Mouse (Mus musculus) heart, embryonic 14.5 days (tissue): ENCODE data around the gene Nr6a1. TPM values are rescaled to one million over a fixed set of nuclear protein-coding genes. Genes with fewer than 3 reads are reported as not detected.

Experiments used
- ATAC-seq: fragments of 200-750 bp; cut with Nextera tagmentation; 2 replicates; pipeline ENCODE4 v1.8.0; 2017; ENCODE audit warnings: low read depth, moderate TSS enrichment; ENCODE audit not compliant: insufficient number of reproducible peaks, insufficient read depth, low FRiP score
- H3K27ac ChIP-seq, 2 experiments: fragments of 200-500 bp in 1 of 2; fragments of 300-500 bp in 1 of 2; sonication (generic) in 1 of 2; replicated peaks in 1 of 2; 2 replicates each; pipeline ENCODE4 v1.5.1; 2012 to 2014; ENCODE audit warnings: low read depth in 2 of 2, low read length in 2 of 2, control low read depth in 1 of 2, mild to moderate bottlenecking in 1 of 2, mixed read lengths in 1 of 2; ENCODE audit not compliant: control insufficient read depth in 1 of 2, insufficient read depth in 1 of 2
- H3K27me3 ChIP-seq: fragments of 300-500 bp; sonication (generic); 2 replicates; pipeline ENCODE4 v1.6.1; 2014; ENCODE audit warnings: mild to moderate bottlenecking, low read length, control low read depth; ENCODE audit not compliant: control insufficient read depth, insufficient read depth
- H3K36me3 ChIP-seq: fragments of 300-500 bp; sonication (generic); 2 replicates; pipeline ENCODE4 v1.6.1; 2014; ENCODE audit warnings: mild to moderate bottlenecking, control low read depth, low read length, mixed read lengths; ENCODE audit not compliant: control insufficient read depth, insufficient read depth
- H3K4me1 ChIP-seq, 2 experiments: fragments of 200-500 bp in 1 of 2; fragments of 300-500 bp in 1 of 2; sonication (generic) in 1 of 2; 2 replicates each; pipeline ENCODE4 v1.6.1; 2012 to 2014; ENCODE audit warnings: low read length in 2 of 2, control low read depth in 1 of 2, mixed read lengths in 1 of 2; ENCODE audit not compliant: control insufficient read depth in 2 of 2, insufficient read depth in 2 of 2
- H3K4me2 ChIP-seq: fragments of 300-500 bp; sonication (generic); 2 replicates; pipeline ENCODE4 v1.6.1; 2014; ENCODE audit warnings: mild to moderate bottlenecking, low read length
- H3K4me3 ChIP-seq, 2 experiments: fragments of 200-500 bp in 1 of 2; fragments of 300-500 bp in 1 of 2; sonication (generic) in 1 of 2; 2 replicates each; pipeline ENCODE4 v1.5.1; 2012 to 2014; ENCODE audit warnings: low read length in 2 of 2, mild to moderate bottlenecking in 2 of 2, control low read depth in 1 of 2, low read depth in 1 of 2, moderate library complexity in 1 of 2; ENCODE audit not compliant: control insufficient read depth in 1 of 2, insufficient read depth in 1 of 2
- H3K9ac ChIP-seq: fragments of 300-500 bp; sonication (generic); 2 replicates; pipeline ENCODE4 v1.6.1; 2014; ENCODE audit warnings: mild to moderate bottlenecking, low read length
- H3K9me3 ChIP-seq: fragments of 300-500 bp; sonication (generic); 2 replicates; pipeline ENCODE4 v1.6.1; 2016; ENCODE audit warnings: low read length, control low read depth; ENCODE audit not compliant: control insufficient read depth
- WGBS: fragments of 180-500 bp; shearing (Covaris S2); extraction: QIAGEN DNeasy Blood & Tissue Kit; methylation state at CpG from one replicate; pipeline ENCODE4 v1.1.7; 2014; 5-methylcytosine and 5-hydroxymethylcytosine counted together
- polyA plus RNA-seq: library from polyadenylated mRNA; unstranded; fragments of >200 nt; fragmentation: Nextera tagmentation; extraction: Ambion mirVana; gene quantifications from 2 replicates; pipeline ENCODE4 v1.2.1, GENCODE M21; 2014

The Nr6a1 gene
- polyA plus RNA-seq, result 0.47 and 0.78 TPM in 2 replicates

GRCm38 (mm10) chr2:38927115-38927979 is at the start of gene Nr6a1:
Nr6a1 (minus strand) TSS chr2:38927688.
- Histone ChIP-seq H3K27ac (peak within 1 kb of the TSS; percentile 24 to 37; a peak in 3 of 4 replicates), H3K9me3 (no peaks in the 10 kb centered on the region), H3K36me3 (no peaks in the 10 kb centered on the region), H3K4me2 (peak within 1 kb of the TSS; percentile 96), H3K9ac (peak within 1 kb of the TSS; percentile 58), H3K4me1 (peaks cover 7 to 9% of the 10 kb centered on the region in 2 experiments; a peak in 3 of 4 replicates), H3K4me3 (peak within 1 kb of the TSS; percentile 45 to 52), H3K27me3 (no peaks in the 10 kb centered on the region)
- WGBS, result 8% methylated on average over 18 of the region's 19 CpGs
- peak; percentile 46 for ATAC-seq

DNA sequence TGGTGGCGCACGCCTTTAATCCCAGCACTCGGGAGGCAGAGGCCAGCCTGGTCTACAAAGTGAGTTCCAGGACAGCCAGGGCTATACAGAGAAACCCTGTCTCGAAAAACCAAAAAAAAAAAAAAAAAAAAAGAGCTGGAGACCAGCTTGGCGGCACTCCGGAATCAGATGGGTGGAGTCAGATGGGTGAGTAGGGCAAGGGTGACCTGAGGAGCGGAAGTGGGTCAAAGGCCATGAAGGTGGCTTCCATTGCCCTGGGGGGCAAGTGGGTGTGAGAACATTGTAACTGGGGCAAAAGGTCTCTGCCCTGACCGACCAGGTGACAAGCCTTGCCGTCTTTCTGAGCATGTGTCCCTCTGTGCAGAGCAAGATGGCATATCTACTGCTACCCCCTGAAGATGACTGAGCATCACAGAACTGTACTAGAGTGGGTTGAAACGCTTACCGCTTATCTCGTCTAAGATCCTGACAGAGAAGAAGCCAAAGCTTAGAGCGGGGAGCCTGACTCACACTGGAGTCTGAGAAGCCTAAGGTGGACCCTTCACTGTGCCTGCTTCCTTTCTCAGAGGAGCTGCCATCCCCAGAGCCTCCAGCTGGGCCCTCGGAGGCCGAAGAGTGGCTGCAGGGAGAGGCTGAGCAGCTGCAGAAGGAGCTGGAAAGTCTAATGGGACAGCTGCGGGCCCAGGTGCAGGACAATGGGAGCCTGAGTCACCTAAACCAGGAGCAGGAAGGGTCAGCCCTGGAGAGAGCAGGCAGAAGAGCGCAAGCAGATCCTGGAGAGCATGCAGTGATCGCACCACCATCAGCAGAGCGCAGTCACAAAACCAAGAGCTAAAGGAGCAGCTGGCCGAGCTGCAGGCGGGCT is 48.7 kb upstream of the Nr6a1 start:
- H3K9me3 ChIP-seq, result no peaks in the 10 kb centered on the region
- no peak overlapping the region for H3K9ac ChIP-seq
- no peaks in the 10 kb centered on the region for H3K36me3 ChIP-seq
- H3K27ac ChIP-seq, result no peak overlapping the region
- 73% methylated on average over 20 of the region's 21 CpGs for WGBS
- no peak overlapping the region for H3K4me3 ChIP-seq
- no peak overlapping the region for H3K4me2 ChIP-seq
- H3K27me3 ChIP-seq, result no peaks in the 10 kb centered on the region; the same call in 1 of the 2 replicates
- H3K4me1 ChIP-seq, result 0 out of 4 replicates have a peak, but pooled peaks cover 0 to 2% of the 10 kb centered on the region in 2 experiments
- no peak for ATAC-seq

GRCm38 (mm10) chr2:38975181-38975580 is 47.7 kb upstream of the Nr6a1 start:
- Histone ChIP-seq H3K9me3 (no peaks in the 10 kb centered on the region), H3K4me3 (no peak overlapping the region), H3K9ac (no peak overlapping the region), H3K4me2 (no peak overlapping the region), H3K27me3 (no peaks in the 10 kb centered on the region; the same call in 1 of the 2 replicates), H3K4me1 (0 out of 4 replicates have a peak, but pooled peaks cover 0 to 2% of the 10 kb centered on the region in 2 experiments), H3K27ac (no peak overlapping the region), H3K36me3 (no peaks in the 10 kb centered on the region)
- WGBS, result 82% methylated on average over 3 of the region's 3 CpGs
- no peak for ATAC-seq

DNA sequence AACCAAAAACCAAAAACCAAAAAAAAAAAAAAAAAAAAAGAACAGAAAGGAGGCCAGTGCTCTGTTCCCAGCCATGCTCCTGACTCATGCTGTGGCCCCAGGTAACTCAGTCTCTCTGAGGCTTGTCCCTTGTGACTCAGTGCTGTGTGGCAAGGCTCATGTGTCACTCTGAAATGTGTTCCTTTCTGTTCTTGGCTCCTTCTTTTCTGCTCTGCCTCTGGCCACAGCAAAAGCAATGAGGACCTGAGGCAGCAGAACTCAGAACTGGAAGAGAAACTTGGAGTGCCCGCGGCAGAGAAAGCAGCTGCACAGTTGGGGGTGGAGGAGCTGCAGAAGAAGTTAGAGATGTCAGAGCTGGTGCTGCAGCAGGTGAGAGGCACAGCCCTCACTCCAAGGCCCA is 46.7 kb upstream of the Nr6a1 start:
- Histone ChIP-seq H3K9ac (no peak overlapping the region), H3K27me3 (no peaks in the 10 kb centered on the region; the same call in 1 of the 2 replicates), H3K36me3 (no peaks in the 10 kb centered on the region), H3K4me2 (no peak overlapping the region), H3K9me3 (no peaks in the 10 kb centered on the region), H3K27ac (no peak overlapping the region), H3K4me3 (no peak overlapping the region), H3K4me1 (0 out of 4 replicates have a peak, but pooled peaks cover 0 to 2% of the 10 kb centered on the region in 2 experiments)
- no peak for ATAC-seq
- 20% methylated on average over 2 of the region's 2 CpGs for WGBS

DNA sequence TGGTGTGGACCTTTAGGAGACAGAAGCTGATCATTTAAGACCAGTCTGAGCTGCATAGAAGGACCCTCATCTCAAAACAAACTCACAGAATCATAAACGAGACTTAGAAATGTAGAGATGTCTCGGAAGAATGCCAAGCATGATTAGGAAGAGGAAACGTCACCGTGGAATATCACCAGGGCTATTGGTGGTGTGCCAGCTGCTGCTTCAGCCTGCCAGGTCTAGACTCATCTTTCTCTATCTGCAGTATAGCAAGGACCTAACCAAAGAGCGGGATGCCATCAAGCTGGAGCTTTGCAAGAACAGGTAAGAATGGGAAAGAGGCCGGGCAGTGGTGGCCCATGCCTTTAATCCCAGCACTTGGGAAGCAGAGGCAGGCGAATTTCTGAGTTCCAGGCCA is 46.2 kb upstream of the Nr6a1 start:
- no peak overlapping the region for H3K4me3 ChIP-seq

GRCm38 (mm10) chr2:38973223-38973622 is 45.7 kb upstream of the Nr6a1 start:
- no peaks in the 10 kb centered on the region for H3K9me3 ChIP-seq
- H3K4me2 ChIP-seq, result no peak overlapping the region
- WGBS, result 22% methylated on average over 2 of the region's 2 CpGs
- no peak overlapping the region for H3K9ac ChIP-seq
- 0 out of 4 replicates have a peak, but pooled peaks cover 0 to 2% of the 10 kb centered on the region in 2 experiments for H3K4me1 ChIP-seq
- no peak overlapping the region for H3K27ac ChIP-seq
- ATAC-seq, result no peak
- H3K27me3 ChIP-seq, result no peaks in the 10 kb centered on the region; the same call in 1 of the 2 replicates
- H3K36me3 ChIP-seq, result no peaks in the 10 kb centered on the region
- no peak overlapping the region for H3K4me3 ChIP-seq

More for the DNA sequence above, 46.2 kb upstream of the Nr6a1 start:
- 60% methylated on average over 7 of the region's 7 CpGs for WGBS
- Histone ChIP-seq H3K36me3 (no peaks in the 10 kb centered on the region), H3K9me3 (no peaks in the 10 kb centered on the region), H3K27ac (no peak overlapping the region), H3K27me3 (no peaks in the 10 kb centered on the region; the same call in 1 of the 2 replicates), H3K4me2 (no peak overlapping the region), H3K9ac (no peak overlapping the region), H3K4me1 (0 out of 4 replicates have a peak, but pooled peaks cover 0 to 2% of the 10 kb centered on the region in 2 experiments)
- ATAC-seq, result no peak

- Histone ChIP-seq H3K4me2 (no peak overlapping the region), H3K4me3 (no peak overlapping the region), H3K9me3 (no peaks in the 10 kb centered on the region), H3K36me3 (no peaks in the 10 kb centered on the region), H3K9ac (no peak overlapping the region), H3K27me3 (no peaks in the 10 kb centered on the region; the same call in 1 of the 2 replicates), H3K4me1 (no peaks in the 10 kb centered on the region), H3K27ac (no peak overlapping the region)
- 82% methylated on average over 5 of the region's 5 CpGs for WGBS
- no peak for ATAC-seq
Observed at GRCm38 (mm10) chr2:38970057-38970456, 42.6 kb upstream of the Nr6a1 start.
